Mouse (Mus musculus): Measurements from ENCODE around the gene Fam120b.

DNA sequence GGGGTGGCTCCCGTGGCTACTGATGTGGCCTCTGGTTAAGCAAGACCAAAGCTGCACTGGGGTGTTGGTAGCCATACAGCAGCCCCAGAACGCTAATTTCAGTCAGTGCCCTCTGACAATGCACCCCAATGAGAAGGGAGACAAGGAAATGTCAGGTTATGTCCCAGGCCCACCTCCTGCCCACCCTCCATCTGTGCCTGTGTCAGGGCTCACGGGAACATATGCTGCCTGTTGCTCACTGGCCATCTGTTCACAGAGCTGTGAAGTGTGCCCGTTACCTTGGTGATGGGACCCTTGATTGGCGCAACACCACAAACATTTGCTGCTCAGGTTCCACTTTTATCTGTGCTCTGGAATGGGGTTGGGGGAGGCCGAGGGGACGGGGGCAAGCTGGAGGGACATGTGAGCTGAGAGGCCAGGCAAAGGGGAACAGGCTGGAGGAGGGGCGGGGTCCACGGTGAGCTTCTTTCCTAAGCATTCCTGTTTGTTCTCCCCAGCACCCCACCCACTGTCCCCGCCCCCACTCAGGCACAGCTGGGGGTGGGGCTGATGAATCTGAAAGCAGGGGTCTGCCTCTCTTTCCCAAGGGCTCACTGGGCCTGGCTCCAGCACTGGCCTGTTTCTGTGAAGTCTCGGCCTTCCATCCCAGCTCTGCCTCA lies 44.6 kb downstream of the Fam120b start:
- TF ChIP-seq POLR2A (IDR thresholded peaks at IDR 0.05; ENCODE audit: borderline replicate concordance, extremely low read depth, low read depth, low read length), result no peak
- no peak for TF ChIP-seq CTCF (IDR thresholded peaks at IDR 0.05; ENCODE audit: insufficient read depth, low read length)
